Mouse (Mus musculus): Measurements from ENCODE around the gene Hhat. TPM values are rescaled to one million over a fixed set of nuclear protein-coding genes. Genes with fewer than 3 reads are reported as not detected.

The Hhat gene
- polyA plus RNA-seq, 1 experiment from 2014 or later, result 15.4 TPM

DNA sequence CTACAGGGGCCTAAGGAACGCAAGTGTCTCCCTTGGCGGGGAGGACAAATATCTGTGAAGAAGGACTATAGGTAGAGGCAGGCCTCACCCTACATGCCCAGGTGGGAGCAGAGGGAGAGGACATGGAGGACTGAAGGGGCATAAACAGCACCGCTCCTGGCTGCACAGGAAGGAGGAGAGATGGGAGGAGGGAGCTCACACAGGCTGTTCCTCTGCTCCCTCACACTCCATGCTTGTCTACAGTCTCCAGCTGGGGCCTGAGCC, 25.9 kb upstream of the Hhat start:
- WGBS, result 78% methylated on average over 3 of the region's 3 CpGs
- Histone ChIP-seq H3K4me2 (no peak overlapping the region), H3K4me1 (peaks cover 58% of the 10 kb centered on the region), H3K9me3 (replicated peaks) (0 out of 2 replicates have a peak, but pooled peaks cover 3% of the 10 kb centered on the region), H3K4me3 (replicated peaks) (no peak overlapping the region), H3K36me3 (no peaks in the 10 kb centered on the region), H3K27ac (no peak overlapping the region), H3K27me3 (no peaks in the 10 kb centered on the region), H3K9ac (no peak overlapping the region)
- ATAC-seq (replicated peaks; ENCODE audit: low FRiP score), result no peak

DNA sequence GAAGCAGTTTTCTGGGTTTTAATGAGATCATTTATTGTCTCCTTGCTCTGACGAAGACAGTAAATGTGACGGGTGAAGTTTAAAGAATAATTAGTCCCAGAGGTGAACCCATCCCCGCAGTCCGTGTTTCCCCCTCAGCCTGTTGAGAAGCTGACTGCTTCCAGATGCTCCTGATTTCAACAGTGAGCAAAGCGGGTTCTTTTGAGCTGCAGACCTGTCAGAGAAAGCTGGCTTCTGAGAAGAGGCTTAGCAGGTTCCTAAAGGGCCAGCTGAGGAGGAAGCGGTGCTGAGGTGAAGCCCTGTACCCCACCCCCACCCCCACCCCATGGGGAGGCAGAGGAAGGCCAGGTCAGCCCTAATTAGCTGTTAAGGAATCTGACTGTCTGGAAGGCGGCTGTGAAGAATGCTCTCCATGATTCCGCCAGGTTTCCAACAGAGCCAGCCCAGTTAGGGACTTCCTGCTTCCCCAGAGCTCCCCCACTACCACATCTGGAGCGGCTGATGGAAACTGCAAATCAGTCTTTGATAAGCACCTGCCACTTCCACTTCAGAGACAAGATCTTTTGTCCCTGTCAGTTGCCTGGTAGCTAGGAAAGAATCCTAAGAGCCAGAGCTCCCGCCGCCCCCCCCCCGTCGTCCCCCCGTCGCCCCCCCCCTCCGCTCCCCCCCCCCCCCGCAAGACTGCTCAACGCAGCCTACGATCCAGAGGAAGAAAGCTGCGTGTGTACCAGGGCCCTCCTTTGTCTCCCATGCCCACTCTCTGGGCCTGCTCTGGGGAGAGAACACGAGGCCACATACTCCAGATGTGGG, 25.4 kb upstream of the Hhat start:
- 0 out of 2 replicates have a peak, but pooled peaks cover 3% of the 10 kb centered on the region for H3K9me3 ChIP-seq (replicated peaks)
- peak overlapping the region; percentile 67 for H3K27ac ChIP-seq
- H3K36me3 ChIP-seq, result no peaks in the 10 kb centered on the region
- peak overlapping the region; percentile 23; the same call in 1 of the 2 replicates for H3K4me2 ChIP-seq
- WGBS, result 18% methylated on average over 11 of the region's 21 CpGs
- H3K27me3 ChIP-seq, result no peaks in the 10 kb centered on the region
- H3K4me3 ChIP-seq (replicated peaks), result no peak overlapping the region
- no peak for ATAC-seq (replicated peaks; ENCODE audit: low FRiP score)
- H3K4me1 ChIP-seq, result peaks cover 63% of the 10 kb centered on the region
- no peak overlapping the region for H3K9ac ChIP-seq

DNA sequence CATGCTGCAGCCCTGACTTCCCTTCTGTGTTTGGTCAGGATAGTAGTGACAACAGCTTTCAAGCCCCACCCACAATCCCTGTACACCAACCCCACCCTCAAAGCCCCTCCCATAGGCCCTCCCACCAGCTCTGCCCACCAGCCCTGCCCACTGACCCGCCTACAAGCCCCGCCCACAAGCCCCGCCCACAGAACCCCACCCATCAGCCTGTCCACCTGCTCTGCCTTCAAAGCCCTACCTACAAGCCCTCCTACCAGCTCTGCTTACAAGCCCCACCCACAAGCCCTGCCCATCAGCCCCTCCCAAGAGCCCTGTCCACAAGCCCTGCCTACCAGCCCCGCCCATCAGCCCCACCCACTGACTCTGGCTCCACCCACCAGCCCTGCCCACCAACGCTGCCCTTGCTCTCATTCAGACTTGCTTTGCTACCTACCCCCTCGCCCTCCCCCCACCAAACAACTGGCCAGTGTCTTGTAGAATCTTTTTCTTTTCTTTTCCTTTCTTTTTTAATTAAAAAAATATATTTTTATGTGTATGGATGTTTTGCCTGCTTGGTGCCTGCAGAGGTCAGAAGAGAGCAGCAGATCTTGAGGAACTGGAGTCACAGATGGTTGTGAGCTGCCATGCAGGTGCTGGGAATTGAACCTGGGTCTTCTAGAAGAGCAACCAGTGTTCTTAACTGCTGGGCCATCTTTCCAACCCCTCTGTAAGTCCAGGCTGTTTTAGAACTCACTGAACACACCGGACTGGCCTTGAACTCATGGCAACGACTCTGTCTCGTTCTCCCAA, 24.1 kb upstream of the Hhat start:
- Histone ChIP-seq H3K4me1 (peaks cover 66% of the 10 kb centered on the region), H3K9ac (no peak overlapping the region), H3K4me2 (no peak overlapping the region), H3K27ac (peak overlapping the region; percentile 67; the same call in 1 of the 2 replicates), H3K9me3 (replicated peaks) (0 out of 2 replicates have a peak, but pooled peaks cover 3% of the 10 kb centered on the region), H3K36me3 (no peaks in the 10 kb centered on the region), H3K27me3 (no peaks in the 10 kb centered on the region), H3K4me3 (replicated peaks) (no peak overlapping the region)
- WGBS, result 68% methylated on average over 9 of the region's 9 CpGs
- no peak; the same call in 1 of the 2 replicates for ATAC-seq (replicated peaks; ENCODE audit: low FRiP score)

DNA sequence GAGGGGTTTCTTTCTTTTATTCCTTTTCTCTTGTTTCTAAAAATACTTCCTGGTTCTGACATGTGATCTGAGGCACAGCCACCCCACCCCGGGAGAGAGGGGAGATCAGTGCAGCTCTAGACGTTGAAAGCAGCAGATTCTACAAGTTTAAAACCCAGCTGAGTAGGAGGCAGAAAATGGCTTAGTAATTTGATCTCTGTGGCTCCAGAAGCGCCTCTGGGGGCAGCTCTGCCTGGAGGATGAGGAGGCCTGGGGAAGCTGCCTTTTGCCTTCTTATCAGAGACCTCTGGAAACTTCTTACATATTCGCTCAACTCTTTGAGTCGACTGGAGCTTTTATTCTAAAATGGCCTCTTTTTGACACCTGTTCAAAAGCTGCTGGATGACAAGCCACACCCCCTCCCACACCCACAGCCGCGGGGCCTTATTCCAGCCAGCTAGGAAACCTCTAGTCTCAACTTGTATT, 20.9 kb upstream of the Hhat start:
- no peaks in the 10 kb centered on the region for H3K27me3 ChIP-seq
- H3K4me3 ChIP-seq (replicated peaks), result no peak overlapping the region
- H3K9ac ChIP-seq, result no peak overlapping the region
- peak overlapping the region; percentile 74 for H3K27ac ChIP-seq
- ATAC-seq (replicated peaks; ENCODE audit: low FRiP score), result peak; percentile 33; the same call in 1 of the 2 replicates
- peaks cover 52% of the 10 kb centered on the region for H3K4me1 ChIP-seq
- H3K9me3 ChIP-seq (replicated peaks), result 0 out of 2 replicates have a peak, but pooled peaks cover 3% of the 10 kb centered on the region
- WGBS, result 6% methylated on average over 7 of the region's 7 CpGs
- H3K4me2 ChIP-seq, result peak overlapping the region; percentile 30
- no peaks in the 10 kb centered on the region for H3K36me3 ChIP-seq

DNA sequence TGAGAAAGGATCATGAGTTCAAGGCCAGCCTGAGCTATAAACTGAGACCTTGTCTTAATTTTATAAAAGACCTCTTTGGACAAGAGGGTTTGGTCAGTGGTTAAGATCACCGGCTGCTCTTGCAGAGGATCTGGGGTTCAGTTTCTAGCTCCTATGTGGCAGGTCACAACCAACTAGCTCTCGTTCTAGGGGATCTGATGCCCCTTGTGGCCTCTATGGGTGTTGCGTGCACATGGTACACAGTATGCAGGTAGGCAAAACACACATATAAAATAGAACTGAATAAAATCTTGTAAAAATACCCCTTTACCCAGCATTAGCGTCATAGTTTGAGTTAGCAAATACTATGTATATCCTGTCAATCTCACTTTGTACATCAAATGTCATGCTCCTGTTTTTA, 19.4 kb upstream of the Hhat start:
- Histone ChIP-seq H3K4me2 (no peak overlapping the region), H3K9me3 (replicated peaks) (0 out of 2 replicates have a peak, but pooled peaks cover 3% of the 10 kb centered on the region), H3K9ac (no peak overlapping the region), H3K27me3 (no peaks in the 10 kb centered on the region), H3K4me3 (replicated peaks) (no peak overlapping the region), H3K27ac (peak overlapping the region; percentile 93), H3K36me3 (no peaks in the 10 kb centered on the region), H3K4me1 (peaks cover 53% of the 10 kb centered on the region)
- no peak for ATAC-seq (replicated peaks; ENCODE audit: low FRiP score)
- WGBS, result 87% methylated on average over 4 of the region's 4 CpGs

DNA sequence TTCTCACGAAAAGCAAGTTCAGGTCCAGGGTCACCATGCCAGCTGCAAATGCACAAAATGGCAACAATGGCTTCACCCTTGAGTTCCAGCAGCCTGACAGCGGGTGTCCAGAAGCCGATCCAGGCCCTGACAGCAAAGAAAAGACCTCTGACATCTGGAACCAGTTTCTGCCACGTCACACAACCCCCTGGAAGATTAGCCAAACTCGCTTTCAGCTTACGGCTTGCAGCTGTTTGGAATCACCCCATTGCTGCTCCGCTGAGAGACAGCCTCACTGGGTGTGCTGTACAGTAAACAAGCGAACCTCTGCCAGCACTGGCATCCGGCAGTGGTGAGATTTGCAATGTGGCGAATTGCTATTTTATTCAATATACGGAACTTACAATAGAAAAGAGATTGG, 18.8 kb upstream of the Hhat start:
- Histone ChIP-seq H3K9me3 (replicated peaks) (no peaks in the 10 kb centered on the region), H3K4me1 (peaks cover 58% of the 10 kb centered on the region), H3K27ac (peak overlapping the region; percentile 93), H3K4me2 (no peak overlapping the region), H3K4me3 (replicated peaks) (no peak overlapping the region), H3K36me3 (no peaks in the 10 kb centered on the region), H3K27me3 (no peaks in the 10 kb centered on the region), H3K9ac (no peak overlapping the region)
- WGBS, result 62% methylated on average over 11 of the region's 11 CpGs
- no peak for ATAC-seq (replicated peaks; ENCODE audit: low FRiP score)

DNA sequence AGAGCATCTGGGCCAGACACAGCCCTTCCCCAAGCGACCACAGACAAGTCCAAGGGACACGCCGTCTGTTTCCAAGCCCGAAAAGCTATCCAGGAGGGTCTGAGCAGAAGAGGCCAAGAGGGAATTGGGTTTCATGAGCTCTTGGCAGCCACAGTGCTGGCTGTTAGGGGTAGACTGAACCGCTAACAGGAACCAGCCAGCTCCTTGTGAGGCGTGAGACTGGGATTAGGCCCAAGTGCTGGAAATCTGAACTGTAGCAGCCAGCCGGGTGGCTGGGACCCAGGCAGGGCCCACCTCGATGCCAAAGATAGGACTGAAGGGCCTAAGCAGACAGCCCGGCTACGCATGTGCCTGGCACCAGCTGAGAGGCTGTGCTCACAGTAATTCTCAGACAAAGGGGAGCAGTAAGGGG, 18.1 kb upstream of the Hhat start:
- peak; percentile 34; the same call in 1 of the 2 replicates for ATAC-seq (replicated peaks; ENCODE audit: low FRiP score)
- peaks cover 55% of the 10 kb centered on the region for H3K4me1 ChIP-seq

DNA sequence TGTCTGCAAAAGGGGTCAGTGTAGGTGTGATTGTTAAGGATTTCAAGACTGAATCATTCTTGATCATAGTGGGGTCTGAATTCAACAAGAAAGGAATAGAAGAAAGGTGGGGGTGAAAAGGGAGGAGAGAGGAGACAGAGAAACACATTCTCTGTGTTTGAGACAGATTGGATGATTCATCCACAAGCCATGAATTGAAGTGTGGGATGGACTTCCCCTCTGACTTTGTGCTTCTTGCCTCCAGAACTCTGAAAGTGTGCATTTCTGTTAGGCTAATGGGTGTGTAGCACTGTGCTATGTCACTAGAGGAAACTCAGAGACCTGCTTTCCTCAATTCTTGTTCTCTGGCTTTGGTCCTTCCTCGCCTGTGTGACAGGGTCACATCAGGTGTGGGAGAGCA, 15.2 kb upstream of the Hhat start:
- no peak overlapping the region for H3K4me2 ChIP-seq
- no peak overlapping the region for H3K9ac ChIP-seq
- 82% methylated on average over 1 of the region's 1 CpGs for WGBS
- H3K4me1 ChIP-seq, result peaks cover 36% of the 10 kb centered on the region
- H3K27ac ChIP-seq, result peak overlapping the region; percentile 93
- no peaks in the 10 kb centered on the region for H3K27me3 ChIP-seq
- no peak for ATAC-seq (replicated peaks; ENCODE audit: low FRiP score)
- H3K4me3 ChIP-seq (replicated peaks), result no peak overlapping the region
- H3K36me3 ChIP-seq, result no peaks in the 10 kb centered on the region
- no peaks in the 10 kb centered on the region for H3K9me3 ChIP-seq (replicated peaks)

More for the DNA sequence above, 18.1 kb upstream of the Hhat start:
- Histone ChIP-seq H3K9ac (no peak overlapping the region), H3K4me3 (replicated peaks) (no peak overlapping the region), H3K27ac (peak overlapping the region; percentile 93), H3K27me3 (no peaks in the 10 kb centered on the region), H3K9me3 (replicated peaks) (no peaks in the 10 kb centered on the region), H3K4me2 (no peak overlapping the region), H3K36me3 (no peaks in the 10 kb centered on the region)
- WGBS, result 61% methylated on average over 10 of the region's 10 CpGs

DNA sequence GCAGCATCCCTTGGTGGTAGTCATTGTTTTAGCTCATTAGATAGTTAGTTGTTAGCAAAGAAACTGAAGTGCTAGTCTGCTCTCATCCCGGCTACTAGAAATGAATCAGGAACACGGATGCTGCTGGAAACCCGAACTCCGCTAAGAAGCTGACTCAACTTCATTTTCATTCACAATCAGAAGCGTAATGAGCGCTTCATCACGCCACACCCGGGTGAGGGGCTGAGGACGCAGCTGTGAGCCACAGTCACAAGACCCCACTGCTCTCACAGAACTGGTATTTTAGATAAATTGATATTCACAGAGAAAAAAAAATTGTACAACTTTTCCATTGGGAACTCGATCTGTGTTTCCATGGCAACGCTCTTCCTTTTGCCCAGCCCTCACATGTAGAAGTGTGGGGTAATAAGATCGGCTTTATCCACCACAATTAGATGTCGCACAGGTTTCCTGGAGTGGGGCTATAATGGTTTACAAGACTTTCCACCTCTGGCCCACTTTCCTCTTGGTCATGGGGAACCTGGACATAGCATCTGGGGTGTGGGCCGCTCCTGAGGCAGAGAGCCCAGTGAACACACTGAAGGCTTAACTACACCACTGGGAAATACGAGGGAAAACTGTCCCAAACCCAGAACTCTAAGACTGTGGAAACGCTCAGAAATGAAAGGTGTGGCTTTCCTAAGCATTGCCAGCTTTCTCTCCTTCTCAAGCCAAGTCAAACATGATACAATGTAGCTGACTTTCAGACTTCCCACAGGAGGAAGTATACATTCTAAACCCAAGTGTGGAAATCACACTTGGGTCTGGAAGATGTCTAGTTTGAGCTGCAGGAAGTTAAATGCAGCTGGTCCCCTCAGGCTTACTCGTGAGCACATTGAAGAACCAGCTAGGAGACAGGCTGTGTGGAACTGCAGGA, 14.3 kb upstream of the Hhat start:
- Histone ChIP-seq H3K27ac (peak overlapping the region; percentile 93), H3K9me3 (replicated peaks) (no peaks in the 10 kb centered on the region), H3K4me2 (no peak overlapping the region), H3K36me3 (no peaks in the 10 kb centered on the region), H3K4me3 (replicated peaks) (no peak overlapping the region), H3K27me3 (no peaks in the 10 kb centered on the region), H3K9ac (no peak overlapping the region), H3K4me1 (peaks cover 36% of the 10 kb centered on the region)
- ATAC-seq (replicated peaks; ENCODE audit: low FRiP score), result no peak
- 70% methylated on average over 17 of the region's 17 CpGs for WGBS

DNA sequence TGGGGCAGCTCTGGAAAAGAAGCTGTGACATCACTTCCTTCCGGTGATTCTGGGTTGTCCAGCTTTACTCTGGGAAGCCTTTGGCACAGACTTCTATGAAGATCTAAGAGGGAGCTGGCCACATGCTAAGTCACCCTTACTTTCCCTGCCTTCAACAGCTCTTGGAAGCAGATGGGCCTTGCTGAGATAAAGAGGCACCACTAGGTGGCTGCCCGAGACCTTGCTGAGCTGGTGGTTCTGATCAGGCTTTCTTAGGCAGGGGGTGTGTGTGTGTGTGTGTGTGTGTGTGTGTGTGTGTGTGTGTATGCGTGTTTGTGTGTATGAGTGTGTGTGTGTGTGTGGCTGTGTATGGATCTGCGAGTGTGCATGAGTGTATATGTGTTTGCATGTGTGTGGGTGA, 13.4 kb upstream of the Hhat start:
- Histone ChIP-seq H3K36me3 (no peaks in the 10 kb centered on the region), H3K9me3 (replicated peaks) (no peaks in the 10 kb centered on the region)
- 24% methylated on average over 4 of the region's 4 CpGs for WGBS

DNA sequence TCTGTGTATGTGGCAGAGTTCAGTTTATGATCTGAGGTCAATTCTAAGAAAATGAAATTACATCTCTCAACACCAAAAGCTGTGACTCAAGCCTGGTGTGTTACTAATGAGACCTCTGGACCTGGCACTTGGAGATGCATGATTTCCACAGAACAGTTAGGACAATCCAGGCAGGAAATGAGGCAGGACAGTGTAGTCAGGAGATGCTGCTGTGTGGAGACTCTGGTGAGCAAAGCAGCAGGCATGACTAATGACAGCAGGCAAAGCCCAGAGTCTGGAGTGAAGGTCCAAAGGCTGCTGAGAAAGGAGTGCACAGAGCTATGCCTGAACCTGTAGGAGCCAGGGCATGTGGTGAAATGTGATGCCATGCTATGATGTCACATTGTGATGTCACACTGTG, 10.2 kb upstream of the Hhat start:
- no peaks in the 10 kb centered on the region for H3K9me3 ChIP-seq (replicated peaks)
- no peak overlapping the region for H3K9ac ChIP-seq
- no peak for ATAC-seq (replicated peaks; ENCODE audit: low FRiP score)

More for the DNA sequence above, 13.4 kb upstream of the Hhat start:
- Histone ChIP-seq H3K4me3 (replicated peaks) (no peak overlapping the region), H3K4me1 (peaks cover 37% of the 10 kb centered on the region), H3K9ac (no peak overlapping the region), H3K4me2 (no peak overlapping the region), H3K27me3 (no peaks in the 10 kb centered on the region), H3K27ac (0 out of 2 replicates have a peak overlapping the region, but pooled peaks have one; percentile 27)
- no peak; the same call in 1 of the 2 replicates for ATAC-seq (replicated peaks; ENCODE audit: low FRiP score)

More for the DNA sequence above, 10.2 kb upstream of the Hhat start:
- H3K4me1 ChIP-seq, result peaks cover 32% of the 10 kb centered on the region
- H3K27me3 ChIP-seq, result no peaks in the 10 kb centered on the region
- no peak overlapping the region for H3K27ac ChIP-seq
- no peak overlapping the region for H3K4me3 ChIP-seq (replicated peaks)
- H3K4me2 ChIP-seq, result no peak overlapping the region
- no peaks in the 10 kb centered on the region for H3K36me3 ChIP-seq

Measured in kidney, embryonic 15.5 days (tissue).